Mouse (Mus musculus): ENCODE measurements around the gene Pyroxd2. TPM values are rescaled to one million over a fixed set of nuclear protein-coding genes. Genes with fewer than 3 reads are reported as not detected.

Gene Pyroxd2
- polyA plus RNA-seq, 2 experiments: 2.9 to 6.5 TPM

DNA sequence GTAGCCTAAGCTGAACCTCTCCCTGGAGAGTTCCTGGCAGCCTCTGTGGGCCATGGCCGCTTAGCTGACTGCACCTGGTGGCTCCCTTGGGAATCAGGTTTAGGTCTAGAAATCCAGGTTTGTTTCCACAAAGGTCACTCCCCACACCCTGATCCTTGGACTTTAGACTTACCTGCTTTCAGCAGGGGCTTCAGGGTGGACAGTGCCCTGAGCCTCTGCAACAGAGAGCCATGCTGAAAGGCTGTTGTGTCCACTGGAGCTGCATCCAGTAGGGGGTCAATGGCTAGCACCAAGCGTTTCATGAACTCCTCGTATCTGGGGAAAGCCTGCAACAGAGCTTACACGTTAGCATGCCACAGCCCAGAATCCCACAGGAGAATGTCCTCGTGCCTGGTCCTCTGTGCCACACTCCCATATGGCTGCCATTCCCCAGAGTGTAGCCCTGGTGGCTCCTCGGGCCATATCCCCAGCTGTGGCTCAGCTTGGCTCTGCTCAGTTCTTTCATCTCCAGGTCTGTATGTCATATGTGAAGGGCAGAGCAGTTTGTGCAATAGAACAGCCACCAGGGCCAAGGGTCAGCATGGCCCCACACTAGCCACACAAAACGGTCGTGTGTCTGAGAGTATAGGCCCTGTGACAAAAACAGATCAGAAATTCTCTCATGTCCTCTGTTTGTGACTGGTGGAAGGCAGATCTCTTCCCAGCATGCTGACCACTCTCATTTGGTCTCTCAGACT is 12.2 kb downstream of the Pyroxd2 start:
- no peaks in the 10 kb centered on the region for H3K9me3 ChIP-seq (ENCODE audit: control insufficient read depth, low read length)
- TF ChIP-seq POLR2A (IDR thresholded peaks at IDR 0.05; ENCODE audit: borderline replicate concordance, extremely low read depth, insufficient read depth, insufficient read length): no peak
- WGBS: 62% methylated on average over 8 of the region's 8 CpGs
- no peak overlapping the region for H3K9ac ChIP-seq (ENCODE audit: low read depth, low read length, severe bottlenecking)
- H3K36me3 ChIP-seq (ENCODE audit: control insufficient read depth, insufficient read depth, low read length): no peaks in the 10 kb centered on the region
- no peak overlapping the region for H3K4me3 ChIP-seq (replicated peaks; ENCODE audit: low read length)
- DNase-seq (ENCODE audit: low spot score) (no peak), ATAC-seq (ENCODE audit: low FRiP score, low read depth) (no peak)
- no peaks in the 10 kb centered on the region for H3K27me3 ChIP-seq (ENCODE audit: control insufficient read depth, insufficient read depth, low read length)
- peaks cover 25% of the 10 kb centered on the region for H3K4me1 ChIP-seq (ENCODE audit: control insufficient read depth, insufficient read depth, low read length)
- no peak overlapping the region for H3K4me2 ChIP-seq (replicated peaks; ENCODE audit: low read depth, low read length, severe bottlenecking)
- H3K27ac ChIP-seq (replicated peaks; ENCODE audit: low read depth, low read length): no peak overlapping the region

GRCm38 (mm10) chr19:42739734-42740133 is 12.8 kb downstream of the Pyroxd2 start:
- TF ChIP-seq POLR2A (IDR thresholded peaks at IDR 0.05; ENCODE audit: borderline replicate concordance, extremely low read depth, insufficient read depth, insufficient read length): no peak
- H3K9me3 ChIP-seq (ENCODE audit: control insufficient read depth, low read length): no peaks in the 10 kb centered on the region
- ATAC-seq (ENCODE audit: low FRiP score, low read depth) (no peak), DNase-seq (ENCODE audit: low spot score) (no peak)
- no peaks in the 10 kb centered on the region for H3K36me3 ChIP-seq (ENCODE audit: control insufficient read depth, insufficient read depth, low read length)
- 50% methylated on average over 6 of the region's 6 CpGs for WGBS
- peaks cover 23% of the 10 kb centered on the region for H3K4me1 ChIP-seq (ENCODE audit: control insufficient read depth, insufficient read depth, low read length)
- no peak overlapping the region for H3K4me2 ChIP-seq (replicated peaks; ENCODE audit: low read depth, low read length, severe bottlenecking)
- no peaks in the 10 kb centered on the region for H3K27me3 ChIP-seq (ENCODE audit: control insufficient read depth, insufficient read depth, low read length)
- no peak overlapping the region for H3K9ac ChIP-seq (ENCODE audit: low read depth, low read length, severe bottlenecking)
- no peak overlapping the region for H3K27ac ChIP-seq (replicated peaks; ENCODE audit: low read depth, low read length)
- H3K4me3 ChIP-seq (replicated peaks; ENCODE audit: low read length): no peak overlapping the region

DNA sequence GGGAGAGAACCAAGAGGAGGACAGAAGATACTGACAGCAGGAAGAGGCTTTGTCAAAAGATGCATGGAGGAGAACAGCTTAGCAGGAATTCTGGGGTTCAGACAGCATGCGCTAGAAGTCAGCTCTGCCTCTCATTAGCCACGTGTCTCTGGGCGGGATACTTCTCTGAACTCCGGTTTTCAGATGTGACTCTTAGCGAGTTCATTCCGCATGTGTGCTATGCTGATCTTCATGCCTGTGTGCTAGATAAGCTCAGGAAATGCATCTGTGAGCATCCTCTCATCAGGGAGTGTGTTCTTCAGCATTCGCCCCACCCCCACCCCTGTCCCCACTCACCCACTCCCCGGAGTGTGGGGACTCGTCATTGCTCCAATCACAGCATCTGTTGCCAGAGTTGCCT is 14.8 kb downstream of the Pyroxd2 start:
- H3K9me3 ChIP-seq (ENCODE audit: control insufficient read depth, low read length): no peaks in the 10 kb centered on the region
- H3K4me2 ChIP-seq (replicated peaks; ENCODE audit: low read depth, low read length, severe bottlenecking): no peak overlapping the region
- H3K27ac ChIP-seq (replicated peaks; ENCODE audit: low read depth, low read length): no peak overlapping the region
- H3K27me3 ChIP-seq (ENCODE audit: control insufficient read depth, insufficient read depth, low read length): no peaks in the 10 kb centered on the region
- TF ChIP-seq POLR2A (IDR thresholded peaks at IDR 0.05; ENCODE audit: borderline replicate concordance, extremely low read depth, insufficient read depth, insufficient read length): no peak
- peaks cover 16% of the 10 kb centered on the region for H3K4me1 ChIP-seq (ENCODE audit: control insufficient read depth, insufficient read depth, low read length)
- ATAC-seq (ENCODE audit: low FRiP score, low read depth): no peak
- 60% methylated on average over 9 of the region's 9 CpGs for WGBS
- H3K9ac ChIP-seq (ENCODE audit: low read depth, low read length, severe bottlenecking): no peak overlapping the region
- no peaks in the 10 kb centered on the region for H3K36me3 ChIP-seq (ENCODE audit: control insufficient read depth, insufficient read depth, low read length)
- no peak for DNase-seq (ENCODE audit: low spot score)
- no peak overlapping the region for H3K4me3 ChIP-seq (replicated peaks; ENCODE audit: low read length)

DNA sequence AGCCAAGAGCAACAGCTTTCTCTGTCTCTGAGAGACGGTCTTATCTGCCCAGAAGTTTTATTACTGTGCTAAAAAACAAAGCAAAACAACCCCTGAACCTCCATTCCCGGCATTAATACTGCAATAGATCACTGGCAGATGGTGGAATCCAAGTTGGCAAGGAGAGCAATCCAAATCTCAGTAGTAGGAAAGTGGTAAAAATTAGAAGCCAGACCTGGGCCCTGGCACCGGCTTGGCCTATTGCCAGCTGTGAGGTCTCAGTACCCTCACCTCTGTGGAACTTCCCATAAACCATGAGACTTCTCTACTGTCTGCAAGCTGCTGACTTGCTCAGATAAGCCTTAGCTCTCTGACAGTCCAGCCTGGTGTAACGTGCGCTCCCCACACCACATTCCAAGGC is 17.6 kb downstream of the Pyroxd2 start:
- DNase-seq (ENCODE audit: low spot score) (no peak), ATAC-seq (ENCODE audit: low FRiP score, low read depth) (no peak)
- H3K27ac ChIP-seq (replicated peaks; ENCODE audit: low read depth, low read length): no peak overlapping the region
- no peak for TF ChIP-seq POLR2A (IDR thresholded peaks at IDR 0.05; ENCODE audit: borderline replicate concordance, extremely low read depth, insufficient read depth, insufficient read length)
- H3K36me3 ChIP-seq (ENCODE audit: control insufficient read depth, insufficient read depth, low read length): no peaks in the 10 kb centered on the region
- WGBS: 69% methylated on average over 5 of the region's 5 CpGs
- peaks cover under 1% of the 10 kb centered on the region; the same call in 1 of the 2 replicates for H3K4me1 ChIP-seq (ENCODE audit: control insufficient read depth, insufficient read depth, low read length)
- H3K27me3 ChIP-seq (ENCODE audit: control insufficient read depth, insufficient read depth, low read length): no peaks in the 10 kb centered on the region
- H3K4me3 ChIP-seq (replicated peaks; ENCODE audit: low read length): no peak overlapping the region
- no peak overlapping the region for H3K4me2 ChIP-seq (replicated peaks; ENCODE audit: low read depth, low read length, severe bottlenecking)
- H3K9ac ChIP-seq (ENCODE audit: low read depth, low read length, severe bottlenecking): no peak overlapping the region
- no peaks in the 10 kb centered on the region for H3K9me3 ChIP-seq (ENCODE audit: control insufficient read depth, low read length)

DNA sequence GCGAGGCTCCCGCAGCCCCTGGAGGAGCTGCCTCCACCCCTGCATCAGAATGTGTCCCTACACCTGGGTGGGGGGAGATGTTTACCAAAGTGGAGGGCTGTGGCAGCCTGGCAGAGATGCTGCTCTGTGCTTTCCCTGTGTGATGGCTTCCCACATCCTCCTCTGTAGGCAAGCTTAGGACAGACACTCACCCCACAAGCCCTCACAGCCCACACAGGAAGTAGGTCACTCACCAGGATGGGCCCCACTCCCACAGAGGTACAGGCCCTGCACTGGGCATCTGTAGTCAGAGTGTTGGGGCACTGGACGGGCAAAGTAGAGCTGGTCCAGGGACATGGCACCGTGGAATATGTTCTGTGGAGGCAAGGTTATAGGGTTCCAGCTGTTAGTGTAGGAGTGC is 25.2 kb downstream of the Pyroxd2 start:
- ATAC-seq (ENCODE audit: low FRiP score, low read depth): no peak
- TF ChIP-seq POLR2A (IDR thresholded peaks at IDR 0.05; ENCODE audit: borderline replicate concordance, extremely low read depth, insufficient read depth, insufficient read length): no peak
- Histone ChIP-seq H3K9ac (ENCODE audit: low read depth, low read length, severe bottlenecking) (no peak overlapping the region), H3K4me3 (replicated peaks; ENCODE audit: low read length) (no peak overlapping the region), H3K9me3 (ENCODE audit: control insufficient read depth, low read length) (no peaks in the 10 kb centered on the region), H3K36me3 (ENCODE audit: control insufficient read depth, insufficient read depth, low read length) (no peaks in the 10 kb centered on the region), H3K27ac (replicated peaks; ENCODE audit: low read depth, low read length) (no peak overlapping the region), H3K4me1 (ENCODE audit: control insufficient read depth, insufficient read depth, low read length) (peaks cover 18% of the 10 kb centered on the region), H3K27me3 (ENCODE audit: control insufficient read depth, insufficient read depth, low read length) (no peaks in the 10 kb centered on the region), H3K4me2 (replicated peaks; ENCODE audit: low read depth, low read length, severe bottlenecking) (no peak overlapping the region)
- 87% methylated on average over 4 of the region's 4 CpGs for WGBS
- no peak for DNase-seq (ENCODE audit: low spot score)

Measured in limb, embryonic 14.5 days (tissue).